Mouse (Mus musculus) thymus, postnatal 0 days (tissue): ENCODE results near the gene Rad51ap2. TPM values are rescaled to one million over a fixed set of nuclear protein-coding genes. Genes with fewer than 3 reads are reported as not detected.

Experiments
- DNase-seq: peaks from one replicate; pipeline ENCODE4 v3.0.0-alpha.2; 2015; ENCODE audit warnings: low spot score
- polyA plus RNA-seq: library from polyadenylated mRNA; unstranded; fragments of >200 nt; fragmentation: Nextera tagmentation; extraction: Ambion mirVana; gene quantifications from 2 replicates; pipeline ENCODE4 v1.2.1, GENCODE M21; 2015

Gene Rad51ap2
- polyA plus RNA-seq, result 0.07 TPM in 1 of 2 replicates, not detected in the other

- peak; percentile 9 for DNase-seq
Measured at GRCm38 (mm10) chr12:11455549-11456194, at the start of gene Rad51ap2. TSS of gene Rad51ap2 (plus strand) at chr12:11456079.

- DNase-seq, result no peak
Measured at GRCm38 (mm10) chr12:11407679-11408078, 48.2 kb upstream of the Rad51ap2 start.

- DNase-seq, result no peak
Measured at GRCm38 (mm10) chr12:11418112-11418511, 37.8 kb upstream of the Rad51ap2 start.

- DNase-seq, result no peak
Measured at GRCm38 (mm10) chr12:11427396-11427795, 28.5 kb upstream of the Rad51ap2 start.

DNA sequence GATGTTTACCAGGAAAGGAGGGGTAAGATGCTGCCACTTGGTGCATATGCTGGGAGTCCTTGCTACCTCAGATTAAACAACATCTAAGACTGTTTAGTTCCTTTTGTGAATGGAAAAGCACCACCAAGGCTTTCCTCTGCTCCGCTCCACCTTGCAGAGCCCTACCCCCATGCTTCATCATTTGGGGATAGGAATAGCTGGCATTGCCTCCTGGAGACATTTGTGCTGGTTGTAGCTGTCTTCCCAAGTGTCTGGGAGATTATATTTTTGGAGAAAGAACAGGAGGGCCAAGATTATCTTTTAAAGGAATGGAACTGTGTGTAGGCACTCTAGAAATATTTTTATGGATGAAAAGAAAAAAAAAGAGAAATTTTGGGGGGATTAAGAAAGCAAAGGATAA, 22.8 kb upstream of the Rad51ap2 start:
- DNase-seq, result no peak

GRCm38 (mm10) chr12:11433716-11434115, 22.2 kb upstream of the Rad51ap2 start:
- no peak for DNase-seq

- no peak for DNase-seq
Measured at GRCm38 (mm10) chr12:11434446-11434845, 21.4 kb upstream of the Rad51ap2 start.

GRCm38 (mm10) chr12:11435246-11436022, 20.4 kb upstream of the Rad51ap2 start:
- no peak for DNase-seq

- no peak for DNase-seq
Measured at GRCm38 (mm10) chr12:11436023-11436350, 19.9 kb upstream of the Rad51ap2 start.

DNA sequence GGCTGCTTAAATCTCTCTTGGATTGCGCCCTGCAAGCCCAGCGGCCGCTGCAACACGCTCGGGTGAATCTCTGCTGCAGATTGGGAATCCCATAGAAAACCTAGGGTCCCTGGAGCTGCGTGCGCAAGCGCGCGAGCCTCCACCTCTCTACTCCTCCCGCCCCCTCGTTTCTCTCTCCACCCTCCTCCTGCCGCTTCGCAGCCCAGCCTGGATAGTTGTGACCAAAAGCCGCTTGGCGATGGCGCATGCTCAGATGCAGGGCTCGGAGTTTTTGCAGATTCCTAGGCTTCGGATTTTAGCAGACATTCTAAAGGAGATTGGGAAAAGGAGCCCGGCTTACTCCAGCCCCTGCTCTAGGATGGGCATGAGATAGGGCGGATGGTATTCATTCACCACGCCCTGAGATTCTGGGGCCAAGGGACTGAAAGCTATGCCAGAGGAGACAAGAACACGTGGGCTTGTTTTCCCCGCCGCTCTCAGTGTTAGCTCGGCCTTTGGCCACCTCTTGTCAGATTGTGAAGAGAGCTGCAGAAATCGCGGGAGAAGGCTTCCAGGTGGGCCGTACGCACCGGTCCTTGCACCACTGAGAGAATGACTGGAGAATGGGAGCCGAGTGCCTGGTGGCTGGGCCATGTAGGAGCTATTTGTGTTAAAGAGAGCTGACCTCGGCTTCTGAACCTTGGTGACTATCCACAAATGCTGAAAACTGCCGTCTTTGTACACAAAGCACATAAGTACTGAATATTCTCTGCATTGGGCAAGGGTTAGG, 19.2 kb upstream of the Rad51ap2 start, which contains the start of gene Vsnl1:
TSS of gene Vsnl1 (minus strand) at position 117 of the 769 bp plus-strand sequence.
- DNase-seq, result no peak

- DNase-seq, result peak; percentile 11
Measured at GRCm38 (mm10) chr12:11437266-11437906, 18.5 kb upstream of the Rad51ap2 start.

DNA sequence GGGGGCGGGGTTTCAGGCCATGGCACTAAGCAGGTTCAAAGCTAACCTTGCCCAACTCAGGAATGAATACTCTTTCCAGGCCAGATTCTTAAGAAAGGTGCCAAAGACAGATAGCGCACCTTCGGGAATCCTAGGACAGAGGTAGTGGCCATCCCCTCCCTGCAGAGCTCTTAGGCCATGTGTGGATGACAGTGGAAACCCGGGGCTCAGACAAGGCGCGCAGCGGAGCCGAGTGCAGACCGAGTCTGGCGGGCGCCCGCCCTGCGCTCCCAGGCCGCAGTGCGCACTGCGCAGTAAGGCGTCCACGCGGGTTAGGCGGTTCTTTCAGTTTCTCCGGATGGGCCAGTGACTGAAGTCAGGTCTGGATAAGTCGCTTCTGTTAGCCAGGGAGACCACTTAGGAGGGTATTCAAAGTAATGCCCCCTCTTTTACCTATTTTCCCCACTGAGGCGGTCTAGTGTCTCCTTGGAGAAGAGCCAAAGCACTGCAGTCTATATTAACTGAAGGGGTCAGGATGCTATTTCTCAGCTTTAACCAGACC, 17.9 kb upstream of the Rad51ap2 start:
- no peak for DNase-seq

GRCm38 (mm10) chr12:11454146-11454545, 1.7 kb upstream of the Rad51ap2 start:
- DNase-seq, result no peak

DNA sequence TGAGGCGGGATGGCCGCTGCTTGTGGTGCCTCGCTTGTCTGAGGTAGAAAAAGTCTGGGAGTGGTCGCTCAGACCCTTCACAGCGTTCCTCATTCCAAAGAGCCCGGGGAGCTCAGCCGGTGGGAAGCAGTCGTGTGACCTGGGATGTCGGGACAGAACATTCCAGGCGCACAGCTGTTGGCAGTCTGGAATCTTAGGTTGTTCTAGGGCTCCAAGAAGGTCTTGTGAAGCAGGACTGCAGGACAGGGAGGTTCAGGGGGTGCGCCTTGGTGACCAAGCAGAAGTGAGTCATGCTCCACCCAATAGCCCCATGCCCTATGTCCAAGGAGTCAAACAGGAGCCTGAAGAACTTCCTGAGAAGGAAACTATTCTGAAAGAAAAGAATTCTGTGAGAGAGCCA, 334 bp downstream of the Rad51ap2 start:
- no peak for DNase-seq

DNA sequence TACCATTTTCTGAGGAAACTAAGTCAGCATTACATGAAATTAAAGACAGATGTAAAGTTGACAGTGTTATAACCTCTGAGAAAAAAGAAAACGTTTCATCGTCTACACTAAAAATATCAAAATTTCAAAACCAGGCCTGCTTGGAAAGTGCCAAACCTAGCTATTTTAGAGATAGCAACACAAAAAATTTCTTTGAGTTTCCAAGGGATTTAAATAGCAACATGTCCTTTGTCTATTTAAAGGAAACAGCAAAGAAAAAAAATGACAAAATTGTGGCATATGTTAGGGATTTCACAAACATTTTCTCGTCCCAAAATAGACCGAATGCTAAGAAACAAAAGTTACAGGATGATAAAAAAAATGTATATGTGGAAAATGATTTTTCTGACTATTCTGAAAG, 753 bp downstream of the Rad51ap2 start:
- no peak for DNase-seq

Other genes starting within 250 kb of the Rad51ap2 start
- not detected in 2 replicates for gene Msgn1, start 247.1 kb upstream of the Rad51ap2 start, polyA plus RNA-seq
- gene Gen1, start 190.3 kb upstream of the Rad51ap2 start, polyA plus RNA-seq, result 6.5 and 7.5 TPM in 2 replicates
- gene Smc6, start 190.2 kb upstream of the Rad51ap2 start, polyA plus RNA-seq, result 148 and 173 TPM in 2 replicates
- gene Vsnl1, start 19.5 kb upstream of the Rad51ap2 start, polyA plus RNA-seq, result 0.14 and 0.17 TPM in 2 replicates